Mouse (Mus musculus) heart, embryonic 12.5 days (tissue): ENCODE measurements around the gene Med24. TPM values are rescaled to one million over a fixed set of nuclear protein-coding genes. Genes with fewer than 3 reads are reported as not detected.

Experiments
- ATAC-seq: fragments of 200-750 bp; cut with Nextera tagmentation; 2 replicates; pipeline ENCODE4 v1.8.0; 2017; ENCODE audit warnings: moderate TSS enrichment, moderate library complexity; ENCODE audit not compliant: insufficient number of reproducible peaks, low FRiP score
- H3K27ac ChIP-seq: fragments of 300-500 bp; sonication (generic); 2 replicates; pipeline ENCODE4 v1.5.1; 2016; ENCODE audit warnings: mild to moderate bottlenecking, moderate library complexity; ENCODE audit not compliant: poor library complexity, severe bottlenecking
- H3K27me3 ChIP-seq: fragments of 300-500 bp; sonication (generic); replicated peaks from 2 replicates; pipeline ENCODE4 v1.6.1; 2016; ENCODE audit warnings: mild to moderate bottlenecking, moderate library complexity
- H3K36me3 ChIP-seq: fragments of 300-500 bp; sonication (generic); 2 replicates; pipeline ENCODE4 v1.6.1; 2016; ENCODE audit warnings: mild to moderate bottlenecking, moderate library complexity
- H3K4me1 ChIP-seq: fragments of 300-500 bp; sonication (generic); replicated peaks from 2 replicates; pipeline ENCODE4 v1.6.1; 2016; ENCODE audit warnings: mild to moderate bottlenecking
- H3K4me2 ChIP-seq: fragments of 300-500 bp; sonication (generic); 2 replicates; pipeline ENCODE4 v1.6.1; 2016; ENCODE audit warnings: mild to moderate bottlenecking, moderate library complexity
- H3K4me3 ChIP-seq: fragments of 300-500 bp; sonication (generic); 2 replicates; pipeline ENCODE4 v1.5.1; 2016; ENCODE audit warnings: mild to moderate bottlenecking
- H3K9ac ChIP-seq: fragments of 300-500 bp; sonication (generic); 2 replicates; pipeline ENCODE4 v1.6.1; 2016; ENCODE audit warnings: mild to moderate bottlenecking, moderate library complexity
- H3K9me3 ChIP-seq: fragments of 300-500 bp; sonication (generic); replicated peaks from 2 replicates; pipeline ENCODE4 v1.6.1; 2016; ENCODE audit warnings: mild to moderate bottlenecking, moderate library complexity
- WGBS: fragments of 180-500 bp; shearing (Covaris S2); methylation state at CpG from one replicate; pipeline ENCODE4 v1.1.7; 2016; 5-methylcytosine and 5-hydroxymethylcytosine counted together
- polyA plus RNA-seq: library from polyadenylated mRNA; unstranded; fragments of >200 nt; fragmentation: Nextera tagmentation; extraction: Ambion mirVana; gene quantifications from 2 replicates; pipeline ENCODE4 v1.2.1, GENCODE M21; 2016

Med24 gene
- polyA plus RNA-seq, 1 experiment from 2014 or later, result 45.9 TPM

- H3K4me3 ChIP-seq, result no peak overlapping the region
- H3K27me3 ChIP-seq, result no peaks in the 10 kb centered on the region
- H3K9me3 ChIP-seq, result no peaks in the 10 kb centered on the region
- H3K4me2 ChIP-seq, result 0 out of 2 replicates have a peak overlapping the region, but pooled peaks have one; percentile 85
- H3K27ac ChIP-seq, result peak overlapping the region; percentile 97
- peaks cover 91% of the 10 kb centered on the region for H3K4me1 ChIP-seq
- peaks cover 35% of the 10 kb centered on the region for H3K36me3 ChIP-seq
- 93% methylated on average over 18 of the region's 18 CpGs for WGBS
- H3K9ac ChIP-seq, result peak overlapping the region; percentile 39; the same call in 1 of the 2 replicates
- ATAC-seq, result no peak
Measured at GRCm38 (mm10) chr11:98771131-98771530, 41.9 kb upstream of the Med24 start.

GRCm38 (mm10) chr11:98770096-98770975 lies 41.1 kb upstream of the Med24 start:
- H3K4me1 ChIP-seq, result peaks cover 93% of the 10 kb centered on the region
- H3K4me3 ChIP-seq, result no peak overlapping the region
- no peak overlapping the region for H3K4me2 ChIP-seq
- WGBS, result 92% methylated on average over 26 of the region's 26 CpGs
- no peaks in the 10 kb centered on the region for H3K27me3 ChIP-seq
- peak overlapping the region; percentile 93; the same call in 1 of the 2 replicates for H3K27ac ChIP-seq
- no peak for ATAC-seq
- H3K36me3 ChIP-seq, result peaks cover 36% of the 10 kb centered on the region
- H3K9ac ChIP-seq, result peak overlapping the region; percentile 45; the same call in 1 of the 2 replicates
- H3K9me3 ChIP-seq, result no peaks in the 10 kb centered on the region

- Histone ChIP-seq H3K27ac (peak overlapping the region; percentile 93), H3K4me2 (peak overlapping the region; percentile 70), H3K9ac (peak overlapping the region; percentile 78; the same call in 1 of the 2 replicates), H3K4me1 (peaks cover 90% of the 10 kb centered on the region), H3K36me3 (peaks cover 45% of the 10 kb centered on the region), H3K9me3 (no peaks in the 10 kb centered on the region), H3K4me3 (no peak overlapping the region), H3K27me3 (no peaks in the 10 kb centered on the region)
- WGBS, result 67% methylated on average over 25 of the region's 25 CpGs
- no peak for ATAC-seq
Measured at GRCm38 (mm10) chr11:98769007-98769954, 40.0 kb upstream of the Med24 start.

GRCm38 (mm10) chr11:98768127-98769006 lies 39.1 kb upstream of the Med24 start:
- Histone ChIP-seq H3K27ac (peak overlapping the region; percentile 93), H3K9ac (peak overlapping the region; percentile 78), H3K36me3 (peaks cover 55% of the 10 kb centered on the region), H3K4me1 (peaks cover 85% of the 10 kb centered on the region), H3K27me3 (no peaks in the 10 kb centered on the region), H3K9me3 (no peaks in the 10 kb centered on the region), H3K4me3 (peak overlapping the region; percentile 41), H3K4me2 (peak overlapping the region; percentile 70)
- ATAC-seq, result peak; percentile 48
- 12% methylated on average over 39 of the region's 39 CpGs for WGBS

DNA sequence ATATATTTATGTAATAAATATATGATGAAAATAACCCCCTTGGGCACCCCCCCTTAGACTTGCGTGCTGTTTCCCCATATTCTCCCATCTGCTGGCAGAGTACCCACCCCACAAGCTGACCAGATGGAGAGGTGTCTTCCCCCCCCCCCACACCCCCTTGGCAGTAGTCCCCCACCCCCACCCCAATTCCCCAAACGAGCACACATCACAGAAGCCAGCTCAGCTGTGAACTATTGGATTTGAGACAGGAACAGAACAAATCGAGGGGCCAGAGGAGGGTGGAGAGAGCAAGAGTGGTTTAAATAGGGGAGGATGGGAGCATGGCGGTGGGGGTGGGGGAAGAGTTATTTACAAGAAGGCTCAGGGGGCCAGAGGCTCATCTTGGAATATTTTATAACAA lies 38.5 kb upstream of the Med24 start:
- no peak for ATAC-seq
- no peaks in the 10 kb centered on the region for H3K9me3 ChIP-seq
- H3K4me2 ChIP-seq, result peak overlapping the region; percentile 70
- H3K27ac ChIP-seq, result peak overlapping the region; percentile 93
- H3K9ac ChIP-seq, result peak overlapping the region; percentile 78
- H3K27me3 ChIP-seq, result no peaks in the 10 kb centered on the region
- peaks cover 61% of the 10 kb centered on the region for H3K36me3 ChIP-seq
- peaks cover 84% of the 10 kb centered on the region for H3K4me1 ChIP-seq
- 23% methylated on average over 4 of the region's 4 CpGs for WGBS
- peak overlapping the region; percentile 41 for H3K4me3 ChIP-seq

GRCm38 (mm10) chr11:98767276-98767675 lies 38.0 kb upstream of the Med24 start:
- Histone ChIP-seq H3K4me3 (no peak overlapping the region), H3K36me3 (peaks cover 63% of the 10 kb centered on the region), H3K9ac (0 out of 2 replicates have a peak overlapping the region, but pooled peaks have one; percentile 41), H3K4me2 (peak overlapping the region; percentile 70), H3K4me1 (peaks cover 82% of the 10 kb centered on the region), H3K27ac (peak overlapping the region; percentile 80; the same call in 1 of the 2 replicates), H3K27me3 (no peaks in the 10 kb centered on the region), H3K9me3 (no peaks in the 10 kb centered on the region)
- ATAC-seq, result no peak; the same call in 1 of the 2 replicates
- WGBS, result 16% methylated on average over 7 of the region's 9 CpGs

GRCm38 (mm10) chr11:98766816-98767215 lies 37.6 kb upstream of the Med24 start:
- Histone ChIP-seq H3K4me3 (no peak overlapping the region), H3K4me1 (peaks cover 77% of the 10 kb centered on the region), H3K27me3 (no peaks in the 10 kb centered on the region), H3K36me3 (peaks cover 67% of the 10 kb centered on the region), H3K4me2 (peak overlapping the region; percentile 70), H3K9me3 (no peaks in the 10 kb centered on the region), H3K27ac (peak overlapping the region; percentile 80; the same call in 1 of the 2 replicates), H3K9ac (0 out of 2 replicates have a peak overlapping the region, but pooled peaks have one; percentile 41)
- no peak; the same call in 1 of the 2 replicates for ATAC-seq
- 60% methylated on average over 5 of the region's 5 CpGs for WGBS

DNA sequence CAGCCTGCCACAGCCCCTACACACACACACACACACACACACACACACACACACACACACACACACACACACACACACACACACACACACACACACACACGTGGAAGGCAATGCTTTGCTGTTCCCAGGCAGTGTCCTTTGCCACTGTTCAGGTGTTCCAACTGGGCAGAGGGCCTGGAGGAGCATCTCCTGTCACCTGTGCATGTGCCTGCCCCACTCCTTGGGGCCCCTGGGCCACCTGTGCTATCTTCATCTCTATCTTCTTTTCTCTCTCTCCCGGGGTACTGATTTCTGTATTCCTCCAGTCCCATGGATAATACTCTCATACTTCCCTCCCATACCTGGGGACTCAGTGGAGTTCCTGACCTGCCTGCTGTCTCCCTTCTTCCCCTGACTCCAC lies 37.1 kb upstream of the Med24 start:
- 37% methylated on average over 2 of the region's 2 CpGs for WGBS
- no peaks in the 10 kb centered on the region for H3K9me3 ChIP-seq
- peak overlapping the region; percentile 80 for H3K27ac ChIP-seq
- no peak for ATAC-seq
- H3K9ac ChIP-seq, result 0 out of 2 replicates have a peak overlapping the region, but pooled peaks have one; percentile 60
- no peak overlapping the region for H3K4me3 ChIP-seq
- peak overlapping the region; percentile 35; the same call in 1 of the 2 replicates for H3K4me2 ChIP-seq
- no peaks in the 10 kb centered on the region for H3K27me3 ChIP-seq
- peaks cover 68% of the 10 kb centered on the region for H3K36me3 ChIP-seq
- peaks cover 73% of the 10 kb centered on the region for H3K4me1 ChIP-seq

- ATAC-seq, result no peak
- Histone ChIP-seq H3K9ac (peak overlapping the region; percentile 60), H3K27ac (peak overlapping the region; percentile 80)
Measured at GRCm38 (mm10) chr11:98765421-98766309, 36.4 kb upstream of the Med24 start.

More at GRCm38 (mm10) chr11:98765421-98766309, 36.4 kb upstream of the Med24 start:
- Histone ChIP-seq H3K9me3 (no peaks in the 10 kb centered on the region), H3K4me1 (peaks cover 67% of the 10 kb centered on the region), H3K27me3 (no peaks in the 10 kb centered on the region), H3K4me2 (peak overlapping the region; percentile 35), H3K36me3 (peaks cover 67% of the 10 kb centered on the region), H3K4me3 (no peak overlapping the region)
- WGBS, result 32% methylated on average over 7 of the region's 9 CpGs
